Mouse (Mus musculus) forebrain, postnatal 0 days (tissue): Measurements from ENCODE around the gene Vav3. TPM values are rescaled to one million over a fixed set of nuclear protein-coding genes. Genes with fewer than 3 reads are reported as not detected.

Experiments used
- ATAC-seq: fragments of 200-750 bp; cut with Nextera tagmentation; 2 replicates; pipeline ENCODE4 v1.8.0; 2017; ENCODE audit warnings: mild to moderate bottlenecking, moderate library complexity
- DNase-seq: peaks from one replicate; pipeline ENCODE4 v3.0.0-alpha.2; 2015
- H3K27ac ChIP-seq: fragments of 300-500 bp; sonication (generic); 2 replicates; pipeline ENCODE4 v1.5.1; 2014; ENCODE audit warnings: low read depth, mild to moderate bottlenecking, antibody characterized with exemption, low read length, moderate library complexity, mixed read lengths
- H3K27me3 ChIP-seq: fragments of 300-500 bp; sonication (generic); 2 replicates; pipeline ENCODE4 v1.6.1; 2014; ENCODE audit warnings: mild to moderate bottlenecking, low read length, mixed read lengths; ENCODE audit not compliant: insufficient read depth
- H3K36me3 ChIP-seq: fragments of 300-500 bp; sonication (generic); 2 replicates; pipeline ENCODE4 v1.6.1; 2014; ENCODE audit warnings: mild to moderate bottlenecking, moderate library complexity; ENCODE audit not compliant: insufficient read depth
- H3K4me1 ChIP-seq: fragments of 300-500 bp; sonication (generic); 2 replicates; pipeline ENCODE4 v1.6.1; 2014; ENCODE audit warnings: antibody characterized with exemption; ENCODE audit not compliant: insufficient read depth
- H3K4me2 ChIP-seq: fragments of 300-500 bp; sonication (generic); 2 replicates; pipeline ENCODE4 v1.6.1; 2014; ENCODE audit warnings: low read depth, mild to moderate bottlenecking, moderate library complexity
- H3K4me3 ChIP-seq: fragments of 300-500 bp; sonication (generic); 2 replicates; pipeline ENCODE4 v1.5.1; 2014; ENCODE audit warnings: low read depth, low read length, mixed read lengths
- H3K9ac ChIP-seq: fragments of 300-500 bp; sonication (generic); 2 replicates; pipeline ENCODE4 v1.6.1; 2014; ENCODE audit warnings: mild to moderate bottlenecking
- H3K9me3 ChIP-seq: fragments of 300-500 bp; sonication (generic); 2 replicates; pipeline ENCODE4 v1.6.1; 2016; ENCODE audit warnings: low read length
- CTCF ChIP-seq: sonication (generic); IDR thresholded peaks from 2 replicates; pipeline ENCODE4 v1.5.1; 2016; ENCODE audit warnings: antibody characterized with exemption, control low read depth, low read depth
- WGBS: fragments of 180-500 bp; shearing (Covaris S2); extraction: QIAGEN DNeasy Blood & Tissue Kit; methylation state at CpG from one replicate; pipeline ENCODE4 v1.1.7; 2014; 5-methylcytosine and 5-hydroxymethylcytosine counted together
- polyA plus RNA-seq: library from polyadenylated mRNA; unstranded; fragments of >200 nt; fragmentation: Nextera tagmentation; extraction: Ambion mirVana; gene quantifications from 2 replicates; pipeline ENCODE4 v1.2.1, GENCODE M21; 2015
- total RNA-seq: library from RNA; depleted of rRNA; stranded (reverse); fragments of >200 nt; gene quantifications from 2 replicates; pipeline ENCODE4 v1.2.3, GENCODE M21; 2014

Gene Vav3
- total and polyA plus RNA-seq, 2 experiments from 2014 or later = 7.7 to 9.0 TPM

GRCm38 (mm10) chr3:109515479-109515878 lies 175.0 kb downstream of the Vav3 start:
- H3K27me3 ChIP-seq = no peaks in the 10 kb centered on the region
- ATAC-seq = no peak
- no peaks in the 10 kb centered on the region for H3K9me3 ChIP-seq
- H3K9ac ChIP-seq = no peak overlapping the region
- no peak for DNase-seq
- TF ChIP-seq CTCF = no peak
- H3K36me3 ChIP-seq = no peaks in the 10 kb centered on the region
- 86% methylated on average over 3 of the region's 3 CpGs for WGBS
- H3K27ac ChIP-seq = no peak overlapping the region
- no peaks in the 10 kb centered on the region for H3K4me1 ChIP-seq
- H3K4me2 ChIP-seq = no peak overlapping the region
- H3K4me3 ChIP-seq = no peak overlapping the region

GRCm38 (mm10) chr3:109516372-109516771 lies 175.9 kb downstream of the Vav3 start:
- Histone ChIP-seq H3K4me1 (no peaks in the 10 kb centered on the region), H3K4me2 (no peak overlapping the region), H3K9ac (no peak overlapping the region), H3K36me3 (no peaks in the 10 kb centered on the region), H3K27ac (no peak overlapping the region), H3K9me3 (no peaks in the 10 kb centered on the region), H3K27me3 (no peaks in the 10 kb centered on the region), H3K4me3 (no peak overlapping the region)
- 50% methylated on average over 10 of the region's 10 CpGs for WGBS
- ATAC-seq (no peak), DNase-seq (no peak)
- TF ChIP-seq CTCF = no peak

DNA sequence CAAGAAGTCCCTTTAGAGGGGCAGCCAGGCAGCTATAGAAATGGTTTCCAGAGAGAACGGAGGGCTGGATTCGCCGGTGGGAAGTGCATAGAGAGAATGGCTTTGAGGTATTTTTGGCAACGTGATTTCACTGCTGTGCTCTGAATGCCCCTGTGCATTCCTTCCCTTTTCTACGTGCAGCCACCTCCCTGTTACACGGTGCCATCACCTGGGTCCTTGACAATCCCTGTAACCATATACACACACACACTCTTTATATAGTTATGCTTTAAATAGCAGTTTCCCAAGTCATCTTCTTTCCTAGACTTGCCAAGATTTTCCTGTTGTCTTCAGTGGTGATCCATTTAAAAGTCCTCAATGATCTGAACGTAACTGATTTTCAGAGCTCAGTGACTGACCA lies 181.7 kb downstream of the Vav3 start:
- no peak overlapping the region for H3K4me2 ChIP-seq
- no peak overlapping the region for H3K27ac ChIP-seq
- H3K9me3 ChIP-seq = no peaks in the 10 kb centered on the region
- H3K27me3 ChIP-seq = no peaks in the 10 kb centered on the region
- H3K4me3 ChIP-seq = no peak overlapping the region
- H3K36me3 ChIP-seq = no peaks in the 10 kb centered on the region
- ATAC-seq (no peak), DNase-seq (no peak)
- WGBS = 71% methylated on average over 7 of the region's 7 CpGs
- H3K9ac ChIP-seq = no peak overlapping the region
- TF ChIP-seq CTCF = no peak
- no peaks in the 10 kb centered on the region for H3K4me1 ChIP-seq

- Histone ChIP-seq H3K27ac (no peak overlapping the region), H3K27me3 (no peaks in the 10 kb centered on the region), H3K4me3 (no peak overlapping the region), H3K4me1 (no peaks in the 10 kb centered on the region), H3K9ac (no peak overlapping the region), H3K4me2 (no peak overlapping the region), H3K36me3 (no peaks in the 10 kb centered on the region), H3K9me3 (no peaks in the 10 kb centered on the region)
- ATAC-seq (no peak), DNase-seq (no peak)
- 89% methylated on average over 12 of the region's 12 CpGs for WGBS
- no peak for TF ChIP-seq CTCF
Observed at GRCm38 (mm10) chr3:109525825-109526224, 185.4 kb downstream of the Vav3 start.

DNA sequence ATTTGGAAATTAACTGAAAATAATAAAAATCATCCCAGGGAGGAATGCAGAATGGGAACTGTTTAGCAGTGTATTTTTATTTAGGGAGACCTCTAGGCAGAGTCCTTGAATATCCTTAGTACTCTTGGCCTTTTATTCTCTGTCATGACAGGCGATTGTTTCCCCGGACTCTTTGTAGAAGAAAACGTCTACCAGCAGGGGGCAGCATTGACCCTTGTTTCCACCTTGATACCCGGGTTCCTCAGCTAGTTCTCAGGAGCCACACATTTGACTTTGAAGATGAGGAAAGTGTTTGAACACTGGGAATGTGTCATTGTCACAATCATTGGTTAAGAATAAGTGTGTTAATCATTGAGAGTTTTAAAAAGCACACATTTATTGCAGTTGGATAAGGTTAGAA lies 185.8 kb downstream of the Vav3 start:
- DNase-seq (peak; percentile 90), ATAC-seq (peak; percentile 65; the same call in 1 of the 2 replicates)
- Histone ChIP-seq H3K36me3 (no peaks in the 10 kb centered on the region), H3K4me1 (no peaks in the 10 kb centered on the region), H3K4me3 (no peak overlapping the region), H3K9me3 (no peaks in the 10 kb centered on the region), H3K27ac (no peak overlapping the region), H3K9ac (no peak overlapping the region), H3K4me2 (no peak overlapping the region), H3K27me3 (no peaks in the 10 kb centered on the region)
- WGBS = 4% methylated on average over 4 of the region's 4 CpGs
- TF ChIP-seq CTCF = peak; percentile 85

- H3K4me3 ChIP-seq = no peak overlapping the region
- WGBS = 63% methylated on average over 8 of the region's 8 CpGs
- H3K4me2 ChIP-seq = no peak overlapping the region
- ATAC-seq (no peak), DNase-seq (no peak)
- no peak overlapping the region for H3K27ac ChIP-seq
- TF ChIP-seq CTCF = no peak
- no peaks in the 10 kb centered on the region for H3K36me3 ChIP-seq
- no peaks in the 10 kb centered on the region for H3K27me3 ChIP-seq
- H3K9me3 ChIP-seq = no peaks in the 10 kb centered on the region
- H3K4me1 ChIP-seq = no peaks in the 10 kb centered on the region
- H3K9ac ChIP-seq = no peak overlapping the region
Observed at GRCm38 (mm10) chr3:109526651-109527050, 186.2 kb downstream of the Vav3 start.

DNA sequence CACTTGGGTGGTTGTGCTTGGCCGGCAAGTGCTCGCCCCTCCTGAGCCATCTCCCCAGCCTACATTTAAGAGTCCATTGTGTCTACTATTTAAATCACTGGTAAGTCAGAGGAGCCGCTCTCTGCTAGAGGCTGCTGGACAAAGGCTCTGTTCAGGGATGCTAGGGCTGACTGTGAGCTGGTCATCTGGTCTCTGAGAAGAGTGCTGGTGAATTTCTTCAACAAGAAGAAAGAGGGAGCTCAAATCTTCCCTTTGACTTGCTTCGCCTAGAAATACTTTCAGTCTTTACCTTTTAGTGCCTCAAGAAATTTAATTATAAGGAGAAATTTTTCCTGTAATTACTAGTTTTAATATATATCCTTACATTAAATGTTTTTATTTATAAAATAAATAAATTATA lies 188.2 kb downstream of the Vav3 start:
- peaks cover 3% of the 10 kb centered on the region; the same call in 1 of the 2 replicates for H3K4me1 ChIP-seq
- 58% methylated on average over 4 of the region's 4 CpGs for WGBS
- H3K9ac ChIP-seq = no peak overlapping the region
- H3K4me3 ChIP-seq = no peak overlapping the region
- no peaks in the 10 kb centered on the region for H3K36me3 ChIP-seq
- H3K27me3 ChIP-seq = no peaks in the 10 kb centered on the region
- peak; percentile 51 for TF ChIP-seq CTCF
- no peak overlapping the region for H3K27ac ChIP-seq
- ATAC-seq = peak; percentile 32
- no peaks in the 10 kb centered on the region for H3K9me3 ChIP-seq
- DNase-seq = peak; percentile 33
- H3K4me2 ChIP-seq = no peak overlapping the region

- no peaks in the 10 kb centered on the region for H3K4me1 ChIP-seq
- H3K4me3 ChIP-seq = no peak overlapping the region
- TF ChIP-seq CTCF = no peak
- no peaks in the 10 kb centered on the region for H3K9me3 ChIP-seq
- no peak overlapping the region for H3K4me2 ChIP-seq
- no peaks in the 10 kb centered on the region for H3K36me3 ChIP-seq
- H3K27me3 ChIP-seq = no peaks in the 10 kb centered on the region
- ATAC-seq = no peak
- no peak overlapping the region for H3K9ac ChIP-seq
- WGBS = 61% methylated on average over 3 of the region's 3 CpGs
- no peak overlapping the region for H3K27ac ChIP-seq
- DNase-seq = no peak
Observed at GRCm38 (mm10) chr3:109537686-109538085, 197.2 kb downstream of the Vav3 start.
